Mouse (Mus musculus) forebrain, embryonic 13.5 days (tissue): Measurements from ENCODE around the gene Tram2. TPM values are rescaled to one million over a fixed set of nuclear protein-coding genes. Genes with fewer than 3 reads are reported as not detected.

Source experiments
- ATAC-seq: fragments of 200-750 bp; cut with Nextera tagmentation; 2 replicates; pipeline ENCODE4 v1.8.0; 2017
- H3K27ac ChIP-seq: fragments of 300-500 bp; sonication (generic); 2 replicates; pipeline ENCODE4 v1.5.1; 2015; ENCODE audit warnings: inconsistent platforms, mild to moderate bottlenecking, moderate library complexity
- H3K27me3 ChIP-seq: fragments of 300-500 bp; sonication (generic); 2 replicates; pipeline ENCODE4 v1.6.1; 2015; ENCODE audit warnings: mild to moderate bottlenecking, inconsistent platforms
- H3K36me3 ChIP-seq: fragments of 300-500 bp; sonication (generic); 2 replicates; pipeline ENCODE4 v1.6.1; 2015; ENCODE audit warnings: mild to moderate bottlenecking, inconsistent platforms; ENCODE audit not compliant: poor library complexity, severe bottlenecking
- H3K4me1 ChIP-seq: fragments of 300-500 bp; sonication (generic); 2 replicates; pipeline ENCODE4 v1.6.1; 2015; ENCODE audit warnings: inconsistent platforms
- H3K4me2 ChIP-seq: fragments of 300-500 bp; sonication (generic); 2 replicates; pipeline ENCODE4 v1.6.1; 2015; ENCODE audit warnings: inconsistent platforms, mild to moderate bottlenecking, moderate library complexity
- H3K4me3 ChIP-seq: fragments of 300-500 bp; sonication (generic); 2 replicates; pipeline ENCODE4 v1.5.1; 2015; ENCODE audit warnings: mild to moderate bottlenecking, inconsistent platforms
- H3K9ac ChIP-seq: fragments of 300-500 bp; sonication (generic); 2 replicates; pipeline ENCODE4 v1.6.1; 2015; ENCODE audit warnings: mild to moderate bottlenecking, inconsistent platforms
- H3K9me3 ChIP-seq: fragments of 300-500 bp; sonication (generic); replicated peaks from 2 replicates; pipeline ENCODE4 v1.6.1; 2016; ENCODE audit warnings: inconsistent platforms
- WGBS: fragments of 180-500 bp; shearing (Covaris S2); methylation state at CpG from one replicate; pipeline ENCODE4 v1.1.7; 2015; 5-methylcytosine and 5-hydroxymethylcytosine counted together
- polyA plus RNA-seq: library from polyadenylated mRNA; unstranded; fragments of >200 nt; fragmentation: Nextera tagmentation; extraction: Ambion mirVana; gene quantifications from 2 replicates; pipeline ENCODE4 v1.2.1, GENCODE M21; 2015

The Tram2 gene
- polyA plus RNA-seq, 1 experiment from 2014 or later: 2.3 TPM

- H3K4me3 ChIP-seq: no peak overlapping the region
- H3K27me3 ChIP-seq: no peaks in the 10 kb centered on the region
- no peak overlapping the region for H3K9ac ChIP-seq
- H3K27ac ChIP-seq: no peak overlapping the region
- H3K36me3 ChIP-seq: no peaks in the 10 kb centered on the region
- no peak for ATAC-seq
- H3K4me2 ChIP-seq: no peak overlapping the region
- no peaks in the 10 kb centered on the region for H3K9me3 ChIP-seq
- H3K4me1 ChIP-seq: no peaks in the 10 kb centered on the region
These were observed 45.3 kb downstream of the Tram2 start for GRCm38 (mm10) chr1:21033792-21034119.

DNA sequence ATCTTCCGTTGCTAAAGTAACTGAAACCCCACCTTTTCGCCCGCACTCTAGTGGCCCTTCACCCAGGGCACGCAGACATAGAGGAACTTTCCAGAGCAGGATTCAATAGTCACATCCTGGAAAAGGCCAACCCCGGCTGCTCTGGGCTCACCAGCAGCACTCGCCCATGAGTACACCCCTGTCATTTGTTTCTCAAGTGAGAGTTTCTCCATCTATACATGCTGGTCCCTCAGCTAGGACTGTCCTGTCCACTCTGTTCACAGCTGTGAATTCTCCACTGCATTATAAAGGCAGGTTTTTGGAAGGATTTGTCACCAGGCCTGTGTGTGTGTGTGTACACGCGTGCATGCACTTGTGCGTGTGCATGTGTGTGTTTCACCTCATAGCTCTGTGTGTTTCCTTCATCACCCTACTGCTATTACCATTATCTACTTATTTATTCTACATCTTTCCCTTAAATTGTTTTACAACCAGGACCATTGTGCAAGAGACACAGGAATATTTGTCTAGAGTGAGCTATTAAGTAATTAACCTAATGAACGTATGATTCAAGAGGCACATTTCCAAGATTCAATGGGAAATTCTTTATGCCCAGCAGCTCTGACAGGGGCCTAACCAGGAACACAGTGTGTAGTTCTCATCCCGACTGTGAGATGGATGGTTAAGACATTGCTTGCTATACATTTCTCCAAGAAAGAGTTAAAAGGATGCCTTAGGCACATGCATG lies 45.8 kb downstream of the Tram2 start:
- Histone ChIP-seq H3K4me3 (no peak overlapping the region), H3K27me3 (no peaks in the 10 kb centered on the region), H3K9me3 (no peaks in the 10 kb centered on the region), H3K9ac (no peak overlapping the region), H3K4me2 (no peak overlapping the region), H3K27ac (no peak overlapping the region), H3K4me1 (no peaks in the 10 kb centered on the region), H3K36me3 (no peaks in the 10 kb centered on the region)
- ATAC-seq: no peak
- WGBS: 92% methylated on average over 11 of the region's 11 CpGs

GRCm38 (mm10) chr1:21031650-21032049 lies 47.4 kb downstream of the Tram2 start:
- H3K9ac ChIP-seq: no peak overlapping the region
- no peaks in the 10 kb centered on the region for H3K27me3 ChIP-seq
- H3K4me3 ChIP-seq: no peak overlapping the region
- ATAC-seq: no peak
- no peaks in the 10 kb centered on the region for H3K36me3 ChIP-seq
- no peaks in the 10 kb centered on the region for H3K9me3 ChIP-seq
- no peak overlapping the region for H3K4me2 ChIP-seq
- H3K27ac ChIP-seq: no peak overlapping the region
- WGBS: 88% methylated on average over 2 of the region's 2 CpGs
- no peaks in the 10 kb centered on the region for H3K4me1 ChIP-seq

- 93% methylated on average over 4 of the region's 4 CpGs for WGBS
- no peak for ATAC-seq
These were observed 50.0 kb downstream of the Tram2 start for GRCm38 (mm10) chr1:21029000-21029399.

GRCm38 (mm10) chr1:21026534-21026933 lies 52.5 kb downstream of the Tram2 start:
- WGBS: 88% methylated on average over 7 of the region's 7 CpGs
- Histone ChIP-seq H3K9ac (no peak overlapping the region), H3K27ac (no peak overlapping the region), H3K4me2 (no peak overlapping the region), H3K4me3 (no peak overlapping the region), H3K9me3 (no peaks in the 10 kb centered on the region), H3K4me1 (no peaks in the 10 kb centered on the region), H3K27me3 (no peaks in the 10 kb centered on the region), H3K36me3 (no peaks in the 10 kb centered on the region)
- ATAC-seq: no peak

More at GRCm38 (mm10) chr1:21029000-21029399, 50.0 kb downstream of the Tram2 start:
- Histone ChIP-seq H3K9ac (no peak overlapping the region), H3K9me3 (no peaks in the 10 kb centered on the region), H3K27ac (no peak overlapping the region), H3K4me3 (no peak overlapping the region), H3K4me1 (no peaks in the 10 kb centered on the region), H3K27me3 (no peaks in the 10 kb centered on the region), H3K36me3 (no peaks in the 10 kb centered on the region), H3K4me2 (no peak overlapping the region)

GRCm38 (mm10) chr1:21025203-21025602 lies 53.8 kb downstream of the Tram2 start:
- no peak overlapping the region for H3K9ac ChIP-seq

GRCm38 (mm10) chr1:21023101-21023500 lies 55.9 kb downstream of the Tram2 start:
- Histone ChIP-seq H3K4me1 (no peaks in the 10 kb centered on the region), H3K9ac (no peak overlapping the region), H3K4me3 (no peak overlapping the region), H3K36me3 (no peaks in the 10 kb centered on the region), H3K27ac (no peak overlapping the region), H3K9me3 (no peaks in the 10 kb centered on the region), H3K27me3 (no peaks in the 10 kb centered on the region), H3K4me2 (no peak overlapping the region)
- ATAC-seq: no peak
- 95% methylated on average over 3 of the region's 3 CpGs for WGBS

More at GRCm38 (mm10) chr1:21025203-21025602, 53.8 kb downstream of the Tram2 start:
- H3K27me3 ChIP-seq: no peaks in the 10 kb centered on the region
- H3K27ac ChIP-seq: no peak overlapping the region
- H3K4me2 ChIP-seq: no peak overlapping the region
- no peak for ATAC-seq
- 91% methylated on average over 5 of the region's 5 CpGs for WGBS
- no peak overlapping the region for H3K4me3 ChIP-seq
- no peaks in the 10 kb centered on the region for H3K4me1 ChIP-seq
- H3K36me3 ChIP-seq: no peaks in the 10 kb centered on the region
- H3K9me3 ChIP-seq: no peaks in the 10 kb centered on the region

DNA sequence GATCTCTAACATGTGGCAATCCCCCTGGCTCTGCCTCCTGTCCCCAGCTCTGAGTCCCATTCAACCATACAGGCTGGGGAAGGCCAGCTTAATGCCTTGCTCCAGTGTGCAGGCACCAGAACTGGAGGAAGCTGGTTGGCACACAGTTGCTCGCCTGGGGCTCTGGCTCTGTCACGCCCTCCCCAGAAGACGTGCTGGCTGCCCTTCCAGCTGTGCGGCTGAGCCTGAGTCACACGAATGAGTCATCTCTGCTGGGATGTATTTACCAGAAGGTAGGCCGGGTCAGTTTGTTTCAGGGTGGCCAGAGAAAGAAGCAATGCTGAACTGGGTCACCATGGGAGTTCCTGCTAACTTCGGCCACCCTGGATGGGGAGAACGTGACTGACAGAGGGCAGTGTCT lies 64.6 kb downstream of the Tram2 start:
- Histone ChIP-seq H3K4me1 (no peaks in the 10 kb centered on the region), H3K27ac (no peak overlapping the region), H3K9ac (no peak overlapping the region), H3K27me3 (no peaks in the 10 kb centered on the region), H3K36me3 (no peaks in the 10 kb centered on the region), H3K9me3 (no peaks in the 10 kb centered on the region), H3K4me3 (no peak overlapping the region), H3K4me2 (no peak overlapping the region)
- WGBS: 78% methylated on average over 8 of the region's 8 CpGs
- no peak for ATAC-seq

- Histone ChIP-seq H3K9ac (no peak overlapping the region), H3K9me3 (no peaks in the 10 kb centered on the region), H3K4me1 (no peaks in the 10 kb centered on the region), H3K4me3 (no peak overlapping the region), H3K27ac (no peak overlapping the region), H3K27me3 (no peaks in the 10 kb centered on the region), H3K36me3 (no peaks in the 10 kb centered on the region; the same call in 1 of the 2 replicates), H3K4me2 (no peak overlapping the region)
- WGBS: 84% methylated on average over 6 of the region's 6 CpGs
- ATAC-seq: no peak
These were observed 68.7 kb downstream of the Tram2 start for GRCm38 (mm10) chr1:21010282-21010800.

DNA sequence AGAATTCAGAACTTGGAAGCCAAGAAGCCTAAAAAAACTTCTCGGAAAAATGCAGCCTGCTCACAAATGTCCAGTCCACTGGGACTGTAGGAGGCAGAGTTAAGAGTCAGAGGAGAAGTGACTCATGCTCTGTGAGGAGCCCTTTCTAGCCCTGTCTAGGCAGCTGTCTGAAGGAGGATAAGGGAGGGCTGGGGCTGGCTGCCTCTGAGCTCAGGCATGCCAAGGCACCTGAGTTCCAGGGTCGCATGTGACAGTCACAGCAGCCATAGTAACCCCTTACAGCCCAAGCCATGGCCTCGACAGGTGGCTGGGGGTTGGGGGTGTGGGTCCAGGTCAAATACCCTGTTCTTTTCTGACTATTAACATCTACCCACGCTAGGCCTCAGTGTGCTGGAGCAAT lies 70.1 kb downstream of the Tram2 start:
- no peaks in the 10 kb centered on the region for H3K9me3 ChIP-seq
- no peaks in the 10 kb centered on the region; the same call in 1 of the 2 replicates for H3K36me3 ChIP-seq
- no peak overlapping the region for H3K27ac ChIP-seq
- no peak for ATAC-seq
- H3K4me2 ChIP-seq: no peak overlapping the region
- H3K9ac ChIP-seq: no peak overlapping the region
- H3K4me1 ChIP-seq: no peaks in the 10 kb centered on the region
- no peak overlapping the region for H3K4me3 ChIP-seq
- H3K27me3 ChIP-seq: no peaks in the 10 kb centered on the region
- WGBS: 81% methylated on average over 4 of the region's 4 CpGs

GRCm38 (mm10) chr1:21007941-21008701 lies 70.9 kb downstream of the Tram2 start:
- H3K27me3 ChIP-seq: no peaks in the 10 kb centered on the region
- no peak overlapping the region for H3K4me3 ChIP-seq
- H3K4me2 ChIP-seq: no peak overlapping the region
- H3K27ac ChIP-seq: no peak overlapping the region
- peaks cover 6% of the 10 kb centered on the region; the same call in 1 of the 2 replicates for H3K36me3 ChIP-seq
- WGBS: 89% methylated on average over 7 of the region's 7 CpGs
- ATAC-seq: no peak
- no peaks in the 10 kb centered on the region for H3K9me3 ChIP-seq
- H3K4me1 ChIP-seq: no peaks in the 10 kb centered on the region
- no peak overlapping the region for H3K9ac ChIP-seq

GRCm38 (mm10) chr1:21006775-21007174 lies 72.3 kb downstream of the Tram2 start:
- 87% methylated on average over 5 of the region's 5 CpGs for WGBS
- H3K9ac ChIP-seq: no peak overlapping the region
- H3K27ac ChIP-seq: no peak overlapping the region
- H3K4me2 ChIP-seq: no peak overlapping the region
- no peak overlapping the region for H3K4me3 ChIP-seq
- no peak for ATAC-seq
- H3K4me1 ChIP-seq: no peaks in the 10 kb centered on the region
- H3K9me3 ChIP-seq: no peaks in the 10 kb centered on the region
- peaks cover 6% of the 10 kb centered on the region; the same call in 1 of the 2 replicates for H3K36me3 ChIP-seq
- H3K27me3 ChIP-seq: no peaks in the 10 kb centered on the region
